Mouse (Mus musculus) thymus, postnatal 0 days (tissue): ENCODE data around the gene Hdac7. TPM values are rescaled to one million over a fixed set of nuclear protein-coding genes. Genes with fewer than 3 reads are reported as not detected.
A peak's percentile ranks its signal among the peaks of the same experiment; 100 is the strongest.

Source experiments
- DNase-seq: peaks from one replicate; pipeline ENCODE4 v3.0.0-alpha.2; 2015; ENCODE audit warnings: low spot score
- polyA plus RNA-seq: library from polyadenylated mRNA; unstranded; fragments of >200 nt; fragmentation: Nextera tagmentation; extraction: Ambion mirVana; gene quantifications from 2 replicates; pipeline ENCODE4 v1.2.1, GENCODE M21; 2015

Gene Hdac7
- polyA plus RNA-seq, 1 experiment from 2014 or later = 122 TPM

DNA sequence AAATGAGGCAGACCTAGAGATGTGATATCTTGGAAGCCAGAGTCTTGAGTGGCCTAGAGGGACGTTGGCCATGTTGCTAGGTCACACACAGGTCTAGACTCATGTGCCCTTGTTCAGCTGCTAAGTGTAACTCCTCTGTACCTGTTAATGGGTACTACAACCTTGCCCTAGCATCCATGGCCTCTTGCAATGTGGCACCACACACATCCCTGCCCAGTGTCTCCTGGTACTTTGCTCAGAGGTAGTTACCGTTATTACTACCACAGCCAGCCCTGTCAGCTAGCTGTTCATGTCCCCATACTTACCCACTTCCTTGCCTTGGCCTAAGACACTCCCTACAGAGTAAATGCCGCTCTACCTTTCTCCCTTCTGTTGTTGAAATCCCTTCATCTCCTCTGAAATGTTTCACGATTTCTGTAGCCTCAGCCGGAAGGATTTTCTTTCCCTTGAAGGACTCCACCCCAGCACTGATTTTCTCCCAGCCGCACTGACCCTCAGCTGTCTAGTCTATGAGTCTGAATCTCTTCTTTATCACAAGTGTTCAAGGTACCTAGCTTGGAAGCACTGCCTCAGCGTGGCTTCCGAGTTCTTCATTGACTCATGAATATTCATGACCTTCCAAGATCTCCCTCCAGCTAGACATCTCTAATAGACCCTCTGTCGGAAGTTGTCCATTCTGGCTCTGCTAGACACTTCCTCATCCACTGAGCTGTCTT, 11.4 kb downstream of the Hdac7 start:
- no peak for DNase-seq

DNA sequence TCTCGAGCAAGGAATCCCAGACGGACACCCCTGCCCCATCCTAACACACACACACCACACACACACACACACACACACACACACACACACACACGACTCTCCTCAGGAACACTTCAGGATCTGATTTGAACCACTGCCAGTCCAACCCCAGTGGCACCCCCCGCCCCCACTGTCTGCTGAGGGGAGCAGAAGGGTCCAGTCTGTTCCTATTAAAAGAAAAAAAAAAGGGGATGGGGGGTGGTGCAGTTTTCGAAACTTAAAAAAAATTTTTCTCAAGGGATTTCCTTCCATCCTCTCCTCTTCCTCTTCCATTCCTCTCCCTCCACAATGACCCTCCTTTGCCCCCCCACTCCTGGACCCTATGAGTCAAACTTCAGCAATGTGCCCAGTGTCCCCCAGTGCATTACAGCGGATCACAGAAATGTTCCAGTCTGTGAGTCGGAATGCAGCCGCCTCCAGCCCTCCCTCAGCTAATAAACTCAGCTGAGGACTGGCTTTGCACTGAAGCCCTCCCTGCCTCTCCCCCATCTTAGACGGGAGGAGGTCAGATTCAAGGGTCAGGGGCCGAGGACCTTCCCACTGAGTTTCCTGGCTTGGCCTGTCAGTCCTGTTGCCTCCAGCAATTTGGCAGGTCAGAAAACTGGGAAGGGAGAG, 12.2 kb downstream of the Hdac7 start:
- no peak for DNase-seq

DNA sequence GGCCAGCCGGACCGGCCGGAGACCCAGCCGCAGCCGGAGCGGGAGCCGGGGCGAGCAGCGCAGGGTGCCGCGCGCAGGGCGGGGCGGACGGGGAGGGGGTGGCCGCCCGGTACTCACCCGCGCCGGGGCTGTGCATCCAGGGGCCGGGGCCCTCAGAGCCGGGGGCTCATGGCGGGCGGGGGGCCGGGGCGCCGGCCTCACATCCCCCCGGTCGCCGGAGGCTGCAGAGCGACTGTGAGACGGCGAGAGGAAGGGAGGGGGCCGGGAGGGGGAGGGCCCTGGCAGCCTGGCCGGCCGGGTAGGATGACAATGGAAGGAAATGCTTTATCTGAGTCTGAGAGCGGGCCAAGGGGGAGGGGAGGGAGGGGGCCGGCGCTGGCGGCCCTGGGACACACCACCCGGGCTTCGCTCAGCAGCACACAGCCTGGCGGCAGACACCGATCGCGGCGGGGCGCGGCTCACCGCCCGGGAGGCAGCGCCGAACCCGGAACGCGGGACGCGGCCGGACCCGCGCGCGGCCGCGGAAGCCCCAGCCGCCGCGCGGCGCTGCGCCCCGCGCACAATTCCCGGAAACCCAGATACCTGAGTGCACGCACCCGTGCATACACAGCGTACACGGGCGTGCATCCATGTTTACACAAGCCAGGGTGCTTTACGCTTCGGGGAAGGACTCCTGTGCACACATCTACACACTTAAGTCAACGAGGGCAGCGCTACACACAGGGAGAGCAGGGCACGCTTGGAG, 12.9 kb downstream of the Hdac7 start:
- peak; percentile 71 for DNase-seq

DNA sequence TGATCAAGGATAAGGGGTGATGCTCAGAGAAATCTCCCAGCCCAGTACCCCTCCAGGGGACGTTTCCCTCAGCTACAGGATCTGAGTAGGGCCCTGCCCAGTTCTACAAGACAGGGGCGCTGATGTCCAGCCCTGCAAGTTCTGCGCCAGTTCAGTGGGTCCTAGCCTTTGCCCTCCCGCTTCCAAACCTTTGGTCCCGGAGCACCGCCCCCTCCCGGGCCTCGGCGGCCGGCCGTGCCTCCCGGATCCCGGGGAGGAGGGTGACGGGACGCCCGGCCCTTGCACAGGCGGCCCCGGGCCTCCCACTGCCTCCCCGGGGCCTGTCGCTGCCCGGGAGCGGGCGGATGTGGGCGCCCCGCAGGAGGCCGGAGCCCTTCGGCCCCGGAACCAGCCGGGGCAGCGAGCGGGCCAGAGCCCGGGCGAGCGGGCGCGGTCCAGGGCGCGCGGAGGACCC, 13.5 kb downstream of the Hdac7 start:
- DNase-seq = no peak

DNA sequence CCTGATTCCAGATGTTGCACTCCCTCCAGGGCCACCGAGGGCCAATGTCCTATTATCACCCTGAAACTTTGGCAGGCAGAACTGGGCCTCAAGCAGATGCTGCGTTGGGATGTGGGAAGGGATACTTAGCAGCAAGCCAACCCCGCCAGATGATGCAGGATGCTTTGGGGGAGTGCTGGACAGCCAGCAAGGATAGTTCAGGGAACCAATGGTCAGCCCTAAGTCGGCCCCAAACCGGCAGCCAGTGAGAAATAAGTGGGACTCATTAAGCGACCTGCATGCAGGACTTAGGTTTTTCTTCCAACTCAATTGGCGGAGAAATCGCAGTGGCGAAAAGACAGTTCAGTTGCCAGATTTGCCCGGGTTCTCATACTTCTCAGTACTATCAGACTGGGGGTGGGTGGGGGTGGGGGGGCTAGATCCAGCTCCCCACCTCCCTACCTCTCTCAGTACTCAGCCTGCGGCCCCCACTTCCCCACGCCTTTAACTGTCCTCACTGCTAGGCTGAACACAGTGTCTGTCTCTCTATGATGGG, 14.0 kb downstream of the Hdac7 start:
- DNase-seq = no peak

DNA sequence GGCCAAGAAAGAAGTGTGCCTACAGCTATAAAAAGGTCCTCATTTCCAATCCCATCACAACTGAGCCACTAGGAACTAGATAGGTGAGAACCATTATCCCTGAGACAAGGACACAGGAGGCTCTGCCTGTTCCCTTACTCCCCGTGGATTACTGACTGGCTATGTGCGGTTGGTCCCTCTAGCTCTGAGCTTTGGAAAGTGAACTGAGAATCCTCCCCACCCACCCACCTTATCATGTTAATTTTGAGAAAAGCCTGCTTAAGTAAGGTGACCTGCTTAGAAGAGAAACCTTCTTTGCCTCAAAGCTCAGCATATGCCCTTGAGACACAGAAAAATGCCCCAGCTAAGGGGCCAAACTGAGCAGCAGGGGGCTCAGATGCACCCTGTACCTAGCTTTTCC, 14.9 kb downstream of the Hdac7 start:
- DNase-seq = no peak

DNA sequence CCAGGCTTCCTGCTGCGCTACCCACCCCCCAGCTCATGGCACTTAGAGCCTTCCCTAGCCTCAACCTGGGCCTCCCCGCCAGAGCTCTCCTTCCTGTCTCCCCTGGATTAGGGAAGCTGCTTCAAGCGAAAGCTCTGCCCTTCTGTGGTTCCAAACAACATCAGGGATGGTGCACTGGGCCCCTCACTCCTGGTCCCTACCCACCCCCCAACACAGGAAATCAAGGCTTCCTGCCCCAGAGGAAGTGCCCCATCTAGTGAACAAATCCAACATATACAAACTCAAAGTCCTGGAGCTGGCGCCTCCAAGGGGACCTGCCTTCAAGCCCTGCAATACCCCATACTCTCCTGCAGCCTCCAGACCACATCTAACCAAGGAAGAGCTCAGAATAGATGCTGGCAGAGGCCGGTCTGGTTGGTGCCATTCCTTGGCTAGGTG, 15.4 kb downstream of the Hdac7 start:
- DNase-seq = peak; percentile 66

DNA sequence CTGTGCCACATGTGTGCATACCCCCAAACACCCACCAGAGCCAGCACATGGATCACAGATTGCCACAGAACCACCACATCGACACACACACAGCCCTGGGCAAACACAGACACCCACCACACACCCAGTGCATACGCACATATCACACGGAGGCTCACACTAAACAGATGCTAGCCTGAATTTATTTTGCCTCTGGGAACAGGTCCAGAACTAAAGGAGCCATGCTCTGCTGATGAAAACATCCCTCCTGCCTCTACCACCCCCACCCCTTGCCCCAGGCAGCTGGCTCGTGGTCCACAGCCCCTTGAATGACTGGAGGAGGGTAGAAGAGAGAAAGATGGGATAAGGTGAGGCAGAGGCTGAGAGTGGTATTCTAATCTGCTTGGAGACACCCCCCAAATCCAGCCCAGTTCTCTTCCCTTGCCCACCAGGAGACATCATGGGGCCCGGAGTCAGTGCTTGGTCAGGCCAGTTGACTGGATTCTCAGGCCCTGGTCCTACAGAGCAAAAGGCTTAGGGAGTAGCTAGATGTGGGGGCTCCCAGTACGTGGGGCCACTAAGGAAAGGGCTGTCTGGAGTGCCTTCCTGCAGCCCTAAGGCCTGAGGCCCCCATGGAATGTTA, 16.0 kb downstream of the Hdac7 start:
- DNase-seq = no peak

DNA sequence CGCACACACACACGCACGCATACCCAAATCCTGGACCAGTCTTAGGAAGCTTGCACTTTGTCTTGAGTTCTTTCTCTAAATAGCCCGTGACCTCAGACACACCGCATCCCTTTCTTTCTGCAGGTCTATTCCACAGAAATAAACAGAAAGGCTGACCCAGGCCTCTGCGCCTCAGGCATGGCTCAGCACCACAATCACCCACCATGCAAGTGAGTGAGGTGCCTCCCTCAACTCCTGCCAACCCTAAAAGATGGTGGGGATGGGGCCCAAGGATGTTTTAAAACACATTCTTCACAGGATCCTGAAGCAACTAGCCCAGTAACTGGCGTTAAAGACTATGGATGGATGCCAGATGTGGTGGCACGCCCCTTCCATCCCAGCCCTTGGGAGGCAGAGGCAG, 16.9 kb downstream of the Hdac7 start:
- no peak for DNase-seq

DNA sequence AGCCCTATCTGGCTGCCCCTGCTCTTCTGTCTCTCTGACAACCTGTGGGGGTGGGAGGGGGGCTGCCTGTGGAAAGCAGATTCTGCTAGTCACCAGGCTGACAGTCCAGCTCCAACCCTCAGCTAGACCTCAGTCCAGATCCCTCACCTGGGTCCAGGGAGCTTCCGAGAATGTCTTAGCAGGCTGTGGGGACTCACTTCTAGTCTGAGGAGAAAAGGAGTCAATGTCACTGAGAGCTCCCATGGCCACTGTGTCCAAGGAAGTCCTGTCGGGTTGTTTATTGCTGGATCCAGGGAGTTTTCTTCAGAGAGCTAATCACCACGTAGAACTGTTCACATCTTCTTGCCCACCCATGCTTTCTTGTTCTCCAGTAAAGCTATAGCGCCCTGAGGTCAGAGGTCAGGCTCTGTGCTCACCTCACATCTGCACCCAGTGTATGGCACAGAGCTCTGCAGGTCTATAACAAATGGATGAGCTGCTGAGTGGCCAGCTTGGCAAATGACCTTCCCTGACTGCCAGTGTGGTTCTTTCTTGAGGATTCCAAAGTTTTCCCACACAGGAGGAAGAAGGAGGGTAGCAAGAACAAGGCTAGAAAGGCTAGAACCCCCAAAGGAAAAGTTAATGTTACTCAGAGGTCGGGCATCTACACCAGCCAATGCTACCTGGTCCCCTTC, 17.6 kb downstream of the Hdac7 start:
- no peak for DNase-seq

DNA sequence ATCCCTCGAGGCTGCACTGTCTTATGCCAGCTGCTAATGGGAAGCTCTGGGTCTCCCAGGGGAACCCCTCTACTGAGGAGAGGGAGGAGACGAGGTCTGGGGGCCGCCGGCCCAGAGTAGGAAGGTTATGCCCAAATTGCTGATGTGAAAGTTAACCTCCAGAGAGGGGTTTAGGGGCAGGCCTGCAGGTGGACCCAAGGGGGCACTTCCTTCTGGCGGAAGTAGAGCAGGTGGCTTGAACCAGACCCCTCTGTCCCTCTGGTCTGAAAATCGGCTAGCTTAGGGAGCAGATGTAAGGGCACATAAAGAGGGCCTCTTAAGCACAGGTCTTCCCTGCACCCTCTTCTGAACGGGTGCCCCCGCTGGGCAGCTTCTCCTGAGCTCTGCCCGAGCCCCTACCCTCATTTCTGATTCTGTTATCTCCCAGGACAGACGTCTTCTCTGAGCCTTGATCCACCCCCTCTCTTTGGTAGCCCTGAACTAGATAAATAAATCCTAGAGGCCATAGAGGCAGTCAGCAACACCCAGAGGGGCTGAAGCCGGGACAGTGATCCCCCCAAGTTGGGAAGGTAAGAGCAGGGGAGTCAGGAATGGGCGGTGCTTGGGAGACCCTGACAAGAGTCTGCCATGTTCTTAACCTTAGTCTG, 18.2 kb downstream of the Hdac7 start:
- DNase-seq = no peak

DNA sequence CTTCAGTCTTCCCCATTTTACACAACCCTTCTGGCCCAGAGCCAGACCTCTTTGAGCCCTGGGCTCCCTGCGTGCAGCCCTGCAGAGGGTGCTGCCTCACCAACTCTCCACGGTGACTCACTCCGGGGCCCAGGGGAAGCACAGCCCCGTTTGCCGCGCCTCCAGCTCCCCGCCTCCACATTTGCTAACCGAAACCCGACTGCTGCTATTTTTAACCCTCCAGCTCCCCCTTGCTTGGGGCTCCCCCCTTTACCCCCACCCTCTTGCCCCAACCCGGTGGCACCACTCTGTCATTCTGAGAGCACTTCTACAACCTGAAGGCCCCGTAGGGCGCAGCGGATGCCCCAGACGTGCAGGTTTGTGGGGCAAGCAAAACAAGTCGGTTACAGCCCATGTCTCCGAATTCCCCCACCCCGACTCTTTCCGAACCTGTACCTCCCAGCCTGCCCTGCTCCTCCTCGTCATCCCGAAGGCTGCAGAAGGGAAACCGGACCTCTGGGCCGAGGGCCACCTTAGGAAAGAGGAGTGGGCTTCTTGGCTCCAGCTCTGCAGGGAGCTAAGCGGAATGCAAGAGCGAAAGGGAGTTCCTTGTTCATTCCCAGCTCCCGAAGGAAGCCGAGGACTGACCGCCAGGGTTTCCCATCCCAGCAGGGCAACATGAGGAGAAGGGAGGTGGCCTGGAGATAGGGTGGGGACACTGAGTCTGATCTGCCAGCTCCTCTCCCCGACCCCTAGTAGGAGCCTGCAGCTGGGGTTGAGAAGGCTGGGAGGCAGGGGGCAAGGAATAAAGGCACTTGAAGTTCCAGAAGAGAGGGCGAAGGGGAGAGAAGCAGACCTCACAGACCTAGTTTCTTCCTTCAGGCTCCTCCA, 19.0 kb downstream of the Hdac7 start:
- DNase-seq = peak; percentile 96

DNA sequence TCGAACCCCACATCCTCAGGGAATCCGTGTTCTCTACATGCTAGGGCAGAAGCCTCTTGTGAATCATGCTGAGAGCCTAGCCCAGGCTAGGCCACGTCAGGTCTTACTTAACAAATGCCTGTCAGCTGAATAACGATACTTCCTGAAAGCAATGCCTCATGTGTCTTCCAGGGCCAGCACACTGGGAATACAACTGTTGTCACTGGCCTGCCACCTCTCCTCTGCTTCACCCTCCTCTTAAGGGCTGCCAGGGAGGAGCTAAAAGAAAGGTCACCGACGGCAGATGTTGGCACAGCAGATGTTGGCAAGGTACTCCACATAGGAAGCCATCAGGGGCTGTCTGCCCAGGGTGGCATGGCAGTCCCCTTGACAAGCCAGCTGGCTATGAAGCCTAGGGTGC, 20.3 kb downstream of the Hdac7 start:
- DNase-seq = no peak

DNA sequence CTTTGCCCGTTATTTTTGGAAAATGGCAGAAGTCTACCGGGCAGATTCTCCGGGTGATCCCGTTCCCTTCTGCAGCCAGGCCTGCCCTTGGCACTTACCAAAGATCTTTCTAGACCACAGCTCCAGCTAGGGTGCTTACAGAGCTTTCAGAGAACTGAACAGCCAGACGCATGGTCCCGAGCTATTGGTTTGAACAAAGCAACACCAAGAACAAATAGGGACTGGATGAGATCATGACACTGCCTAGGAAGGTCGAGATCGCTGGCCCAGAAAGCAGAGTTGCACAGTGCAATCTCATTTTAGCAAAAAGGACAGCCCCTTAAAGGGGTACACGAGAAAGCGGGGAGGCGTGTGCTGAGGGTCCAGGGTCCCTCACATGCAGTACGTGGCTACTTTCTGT, 20.8 kb downstream of the Hdac7 start:
- no peak for DNase-seq

DNA sequence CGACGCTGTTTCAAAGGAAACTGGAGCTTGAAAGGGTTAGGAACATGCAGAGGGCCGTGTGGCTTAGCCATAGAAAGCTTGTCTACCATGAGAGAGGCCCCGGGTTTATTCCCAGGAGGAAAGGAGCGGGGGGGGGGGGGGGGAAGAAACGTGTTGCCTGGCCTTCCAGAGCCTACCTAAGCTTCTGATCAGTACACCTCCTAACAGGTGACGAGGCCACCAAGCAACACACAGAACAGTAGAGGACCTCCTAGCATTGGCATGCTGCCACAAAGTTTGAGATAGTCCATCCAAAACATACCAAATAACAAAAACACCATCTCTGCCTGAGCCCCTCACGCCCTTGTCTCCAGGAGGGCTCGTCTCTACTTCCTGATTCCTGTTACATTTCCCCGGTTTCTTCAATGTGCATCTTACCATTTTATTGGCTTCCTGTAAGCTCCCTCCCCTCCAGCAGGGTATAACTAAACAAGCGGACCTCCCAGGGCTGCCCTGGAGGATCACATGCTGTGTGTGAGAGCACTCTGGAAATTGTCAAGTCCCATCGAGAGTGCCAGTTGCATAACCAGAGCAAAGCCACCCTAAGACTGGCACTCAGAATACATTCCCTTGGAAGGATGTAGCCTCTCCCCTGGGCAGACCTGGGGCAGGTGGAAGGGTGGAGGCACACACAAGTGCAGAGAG, 21.6 kb downstream of the Hdac7 start:
- DNase-seq = no peak

DNA sequence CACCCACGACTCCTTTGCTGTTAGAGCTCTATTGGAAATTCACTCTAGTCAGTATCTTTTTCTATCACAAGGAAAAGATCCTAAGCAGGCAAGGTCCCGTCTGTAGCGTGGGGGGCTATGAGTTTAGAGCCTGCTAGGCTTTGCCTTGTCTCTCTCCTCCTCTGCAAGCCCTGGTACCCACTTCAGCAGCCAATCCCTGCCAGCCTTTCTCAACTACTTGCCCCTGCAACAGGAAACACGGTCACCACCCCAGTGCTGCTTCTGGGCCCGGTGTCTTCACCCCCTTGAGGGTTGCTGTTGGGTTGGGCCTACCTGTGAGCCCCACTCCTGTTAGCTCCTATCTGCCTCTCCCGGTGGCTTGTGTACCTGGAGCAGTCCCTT, 22.3 kb downstream of the Hdac7 start:
- DNase-seq = peak; percentile 73

DNA sequence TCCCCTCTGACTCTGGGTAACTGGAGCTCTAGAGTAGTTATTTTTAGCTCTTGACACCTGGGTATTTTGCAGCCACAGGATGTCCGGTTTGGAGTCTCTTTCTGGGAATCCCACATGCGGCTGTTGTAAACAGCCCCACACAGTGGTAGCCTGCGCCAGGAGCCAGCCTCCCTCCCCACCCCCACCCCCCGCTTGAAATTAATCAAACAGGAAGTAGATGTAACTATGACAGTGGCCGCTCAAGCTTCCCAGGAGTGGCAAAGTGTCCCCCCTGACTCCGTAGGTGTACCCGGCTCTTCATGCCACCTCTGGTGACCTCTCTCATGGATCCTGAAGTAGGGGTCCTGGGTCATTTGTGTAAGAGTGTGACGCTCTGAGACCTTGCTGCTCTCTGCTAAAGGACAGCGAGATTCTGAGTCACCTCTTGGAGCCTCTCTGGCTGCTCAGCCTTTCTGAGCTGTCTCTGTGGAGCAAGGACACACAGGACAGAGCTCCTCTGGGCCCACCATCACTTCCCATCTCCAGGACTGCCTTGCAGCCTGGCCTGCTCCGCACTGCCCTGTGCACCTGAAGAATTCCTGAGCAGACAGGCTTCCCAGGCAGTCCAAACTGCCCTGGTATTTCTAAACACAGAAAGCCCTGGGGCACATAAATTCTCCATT, 22.9 kb downstream of the Hdac7 start:
- peak; percentile 63 for DNase-seq

DNA sequence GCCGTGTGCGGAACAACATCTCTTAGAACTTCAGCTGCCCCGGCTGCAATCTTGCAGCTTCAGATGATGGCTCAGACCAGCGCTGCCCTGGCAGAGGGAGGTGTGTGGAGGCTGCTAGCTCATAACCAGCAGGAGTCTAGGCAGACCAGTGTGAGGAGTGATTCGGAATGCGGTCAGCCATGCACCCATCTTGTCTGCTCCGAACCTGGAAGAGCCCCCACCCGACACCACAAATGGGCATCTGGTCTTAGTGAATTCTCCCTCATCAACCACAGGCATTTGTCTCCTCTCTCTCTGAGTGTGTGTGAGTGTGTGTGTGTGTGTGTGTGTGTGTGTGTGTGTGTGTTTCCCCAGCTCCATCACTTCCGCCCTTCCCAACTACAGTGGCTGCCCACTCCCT, 24.4 kb downstream of the Hdac7 start:
- no peak for DNase-seq
